Mouse (Mus musculus) ES-Bruce4 (cell line): ENCODE data around the gene Olfr281.

Experiments used
- CTCF ChIP-seq: IDR thresholded peaks from one replicate; pipeline ENCODE4 v1.8.1; 2011; ENCODE audit warnings: low read depth, low read length
- EP300 ChIP-seq: IDR thresholded peaks from 2 replicates; pipeline ENCODE4 v1.6.1; 2011; ENCODE audit warnings: low read depth, low read length; ENCODE audit not compliant: insufficient read depth
- POLR2A ChIP-seq: IDR thresholded peaks from one replicate; pipeline ENCODE4 v1.8.1; 2011; ENCODE audit warnings: low read length; ENCODE audit not compliant: insufficient read depth

- TF ChIP-seq POLR2A (no peak), EP300 (no peak), CTCF (no peak)
Observed at GRCm38 (mm10) chr15:98482701-98483100, 30.3 kb downstream of the Olfr281 start, which contains the start of gene Lalba.
